12 mouse cellular contexts compared by ENCODE assay signal in genomic region chr10:57437898-57438297, GRCm38 (mm10). TPM values are rescaled to one million over a fixed set of nuclear protein-coding genes. Genes with fewer than 3 reads are reported as not detected.
DNase-seq lines count a peak whose midpoint lies in the region; ATAC-seq and TF ChIP-seq lines count a peak whose summit lies in the region.
"Had no signal": no experiment of that assay in that cellular context is flagged by ENCODE, and none has a peak within 500 bp of the region (broad histone marks: within the 10 kb centered on the region; RNA-seq: fewer than 3 reads in every experiment).

No protein-coding gene starts in this region.

- no peaks in the 10 kb centered on the region for H3K4me1 ChIP-seq in heart, embryonic 14.5 days (ENCODE audit: control insufficient read depth in 2 of 2, insufficient read depth in 2 of 2, low read length in 2 of 2)
- no peaks in the 10 kb centered on the region for H3K4me1 ChIP-seq in midbrain, embryonic 12.5 days
- no peaks in the 10 kb centered on the region for H3K4me1 ChIP-seq in midbrain, embryonic 16.5 days (ENCODE audit: control insufficient read depth, insufficient read depth, low read length)
- H3K4me1 ChIP-seq in hindbrain, embryonic 14.5 days (replicated peaks; ENCODE audit: control insufficient read depth, insufficient read depth, low read length), result no peaks in the 10 kb centered on the region
- H3K4me1 ChIP-seq in limb, embryonic 15.5 days, result no peaks in the 10 kb centered on the region
- H3K4me1 ChIP-seq in cerebellum, adult 2 months (ENCODE audit: control insufficient read depth, insufficient read depth, low read length), result no peaks in the 10 kb centered on the region
- H3K4me1 ChIP-seq: forebrain, embryonic 15.5 days had no signal

- no peak for DNase-seq in heart, adult 9 months (ENCODE audit: low spot score in 2 of 2)
- DNase-seq in hindbrain, embryonic 14.5 days (ENCODE audit: low spot score), result no peak
- DNase-seq in frontal cortex, postnatal 25 days (ENCODE audit: low spot score in 2 of 2), result no peak
- DNase-seq in cerebellum, adult 2 months, result no peak
- DNase-seq: kidney, postnatal 36 days; lung, embryonic 14.5 days had no signal

- TF ChIP-seq CTCF in cerebellum, adult 2 months (IDR thresholded peaks at IDR 0.05; ENCODE audit: borderline replicate concordance, insufficient read depth, low read depth, low read length), result no peak

- no peak for TF ChIP-seq POLR2A in cerebellum, adult 2 months (IDR thresholded peaks at IDR 0.05; ENCODE audit: borderline replicate concordance, insufficient read depth, low read length)

- no peak overlapping the region for H3K27ac ChIP-seq in heart, embryonic 14.5 days (replicated peaks in 1 of 2; ENCODE audit: control insufficient read depth in 1 of 2, insufficient read depth in 1 of 2, low read depth in 2 of 2, low read length in 2 of 2)
- no peak overlapping the region for H3K27ac ChIP-seq in midbrain, embryonic 12.5 days (replicated peaks)
- no peak overlapping the region for H3K27ac ChIP-seq in midbrain, embryonic 16.5 days (ENCODE audit: low read length)
- H3K27ac ChIP-seq in hindbrain, embryonic 14.5 days, result no peak overlapping the region
- H3K27ac ChIP-seq in limb, embryonic 15.5 days, result no peak overlapping the region
- no peak overlapping the region for H3K27ac ChIP-seq in cerebellum, adult 2 months (ENCODE audit: insufficient read depth, low read length)
- H3K27ac ChIP-seq: forebrain, embryonic 15.5 days; heart, adult 2 months had no signal

- H3K9ac ChIP-seq in heart, embryonic 14.5 days (ENCODE audit: low read length), result no peak overlapping the region
- no peak overlapping the region for H3K9ac ChIP-seq in midbrain, embryonic 12.5 days (replicated peaks)
- H3K9ac ChIP-seq in midbrain, embryonic 16.5 days (ENCODE audit: low read depth, low read length), result no peak overlapping the region
- no peak overlapping the region for H3K9ac ChIP-seq in hindbrain, embryonic 14.5 days
- H3K9ac ChIP-seq in limb, embryonic 15.5 days, result no peak overlapping the region
- H3K9ac ChIP-seq: forebrain, embryonic 15.5 days; lung, embryonic 14.5 days had no signal

- no peaks in the 10 kb centered on the region for H3K36me3 ChIP-seq in heart, embryonic 14.5 days (ENCODE audit: control insufficient read depth, insufficient read depth, low read length)
- H3K36me3 ChIP-seq in midbrain, embryonic 12.5 days, result no peaks in the 10 kb centered on the region
- H3K36me3 ChIP-seq in midbrain, embryonic 16.5 days (ENCODE audit: control insufficient read depth, insufficient read depth, low read length), result no peaks in the 10 kb centered on the region
- no peaks in the 10 kb centered on the region for H3K36me3 ChIP-seq in hindbrain, embryonic 14.5 days (replicated peaks; ENCODE audit: control insufficient read depth, insufficient read depth)
- H3K36me3 ChIP-seq in limb, embryonic 15.5 days, result no peaks in the 10 kb centered on the region
- H3K36me3 ChIP-seq: forebrain, embryonic 15.5 days had no signal

- 79% methylated on average over 2 of the region's 2 CpGs for WGBS in heart, embryonic 14.5 days
- 87% methylated on average over 2 of the region's 2 CpGs for WGBS in midbrain, embryonic 12.5 days
- 87% methylated on average over 2 of the region's 2 CpGs for WGBS in midbrain, embryonic 16.5 days
- WGBS in hindbrain, embryonic 14.5 days, result 86% methylated on average over 2 of the region's 2 CpGs
- 83% methylated on average over 2 of the region's 2 CpGs for WGBS in limb, embryonic 15.5 days
- 84% methylated on average over 2 of the region's 2 CpGs for WGBS in cerebellum, adult 2 months

- no peaks in the 10 kb centered on the region for H3K27me3 ChIP-seq in heart, embryonic 14.5 days (ENCODE audit: control insufficient read depth, insufficient read depth, low read length)
- no peaks in the 10 kb centered on the region for H3K27me3 ChIP-seq in midbrain, embryonic 12.5 days
- H3K27me3 ChIP-seq in midbrain, embryonic 16.5 days (ENCODE audit: control insufficient read depth, insufficient read depth, low read depth, low read length), result no peaks in the 10 kb centered on the region
- no peaks in the 10 kb centered on the region for H3K27me3 ChIP-seq in hindbrain, embryonic 14.5 days (ENCODE audit: control insufficient read depth, insufficient read depth, low read length)
- no peaks in the 10 kb centered on the region for H3K27me3 ChIP-seq in limb, embryonic 15.5 days
- no peaks in the 10 kb centered on the region for H3K27me3 ChIP-seq in cerebellum, adult 2 months (ENCODE audit: control insufficient read depth, insufficient read depth, low read length)
- H3K27me3 ChIP-seq: forebrain, embryonic 15.5 days had no signal

- H3K9me3 ChIP-seq in heart, embryonic 14.5 days (ENCODE audit: control insufficient read depth, low read length), result 0 out of 2 replicates have a peak, but pooled peaks cover 8% of the 10 kb centered on the region
- H3K9me3 ChIP-seq in midbrain, embryonic 12.5 days, result no peaks in the 10 kb centered on the region
- H3K9me3 ChIP-seq in midbrain, embryonic 16.5 days (replicated peaks; ENCODE audit: control insufficient read depth, low read length, poor library complexity, severe bottlenecking), result no peaks in the 10 kb centered on the region
- H3K9me3 ChIP-seq in hindbrain, embryonic 14.5 days (ENCODE audit: control insufficient read depth, low read length), result no peaks in the 10 kb centered on the region
- H3K9me3 ChIP-seq in limb, embryonic 15.5 days, result no peaks in the 10 kb centered on the region
- H3K9me3 ChIP-seq: forebrain, embryonic 15.5 days had no signal

- no peak overlapping the region for H3K4me2 ChIP-seq in heart, embryonic 14.5 days (ENCODE audit: low read length)
- no peak overlapping the region for H3K4me2 ChIP-seq in midbrain, embryonic 12.5 days (replicated peaks)
- no peak overlapping the region for H3K4me2 ChIP-seq in midbrain, embryonic 16.5 days (ENCODE audit: low read length)
- no peak overlapping the region for H3K4me2 ChIP-seq in hindbrain, embryonic 14.5 days (replicated peaks)
- no peak overlapping the region for H3K4me2 ChIP-seq in limb, embryonic 15.5 days
- H3K4me2 ChIP-seq: forebrain, embryonic 15.5 days; lung, embryonic 14.5 days had no signal

- ATAC-seq in heart, embryonic 14.5 days (ENCODE audit: insufficient number of reproducible peaks, insufficient read depth, low FRiP score, low read depth), result peak; percentile 19; the same call in 1 of the 2 replicates
- ATAC-seq in midbrain, embryonic 12.5 days (ENCODE audit: low FRiP score, low read depth), result peak; percentile 42; the same call in 1 of the 2 replicates
- no peak for ATAC-seq in midbrain, embryonic 16.5 days
- peak; percentile 49; the same call in 1 of the 2 replicates for ATAC-seq in hindbrain, embryonic 14.5 days (ENCODE audit: low FRiP score)
- ATAC-seq in limb, embryonic 15.5 days (ENCODE audit: insufficient number of reproducible peaks, low FRiP score, low TSS enrichment, low read depth), result peak; percentile 42; the same call in 1 of the 2 replicates
- ATAC-seq: forebrain, embryonic 15.5 days had no signal

- H3K4me3 ChIP-seq in heart, embryonic 14.5 days (ENCODE audit: control insufficient read depth in 1 of 2, insufficient read depth in 1 of 2, low read depth in 1 of 2, low read length in 2 of 2), result no peak overlapping the region
- no peak overlapping the region for H3K4me3 ChIP-seq in midbrain, embryonic 12.5 days
- H3K4me3 ChIP-seq in midbrain, embryonic 16.5 days (ENCODE audit: low read depth, low read length), result no peak overlapping the region
- no peak overlapping the region for H3K4me3 ChIP-seq in hindbrain, embryonic 14.5 days (replicated peaks; ENCODE audit: low read length)
- H3K4me3 ChIP-seq in limb, embryonic 15.5 days, result no peak overlapping the region
- H3K4me3 ChIP-seq in cerebellum, adult 2 months (replicated peaks; ENCODE audit: insufficient read depth, low read depth, low read length), result no peak overlapping the region
- H3K4me3 ChIP-seq: forebrain, embryonic 15.5 days; heart, adult 2 months had no signal

RNA-seq across cellular contexts. Expression of gene Hsf2, which starts 48.3 kb away (rescaled TPM):
- polyA plus RNA-seq in heart, embryonic 14.5 days (2014; fragmentation: Nextera tagmentation; extraction: Ambion mirVana), result 27.4 and 28.2 TPM in 2 replicates
- 94.3 and 101 TPM in 2 replicates for polyA plus RNA-seq in midbrain, embryonic 12.5 days (2016; fragmentation: Nextera tagmentation; extraction: Ambion mirVana)
- 54.2 and 60.7 TPM in 2 replicates for polyA plus RNA-seq in midbrain, embryonic 16.5 days (2015; fragmentation: Nextera tagmentation; extraction: Ambion mirVana)
- polyA plus RNA-seq in hindbrain, embryonic 14.5 days (2014; fragmentation: Nextera tagmentation; extraction: Ambion mirVana), result 47.8 and 48.5 TPM in 2 replicates
- 22.4 and 23.2 TPM in 2 replicates for polyA plus RNA-seq in limb, embryonic 15.5 days (2015; fragmentation: Nextera tagmentation; extraction: Ambion mirVana)
- polyA plus RNA-seq in cerebellum, adult 2 months (2012; rRNA removed), result 22.8 and 23.4 TPM in 2 replicates
